Mouse (Mus musculus) liver, embryonic 14.5 days (tissue): ENCODE measurements around the gene Mrap.

Experiments
- CTCF ChIP-seq: IDR thresholded peaks from 2 replicates; pipeline ENCODE4 v1.5.1; 2016; ENCODE audit warnings: antibody characterized with exemption, low read depth, control low read depth
- EP300 ChIP-seq: IDR thresholded peaks from 2 replicates; pipeline ENCODE4 v1.6.1; 2016; ENCODE audit warnings: antibody characterized with exemption, low read depth

DNA sequence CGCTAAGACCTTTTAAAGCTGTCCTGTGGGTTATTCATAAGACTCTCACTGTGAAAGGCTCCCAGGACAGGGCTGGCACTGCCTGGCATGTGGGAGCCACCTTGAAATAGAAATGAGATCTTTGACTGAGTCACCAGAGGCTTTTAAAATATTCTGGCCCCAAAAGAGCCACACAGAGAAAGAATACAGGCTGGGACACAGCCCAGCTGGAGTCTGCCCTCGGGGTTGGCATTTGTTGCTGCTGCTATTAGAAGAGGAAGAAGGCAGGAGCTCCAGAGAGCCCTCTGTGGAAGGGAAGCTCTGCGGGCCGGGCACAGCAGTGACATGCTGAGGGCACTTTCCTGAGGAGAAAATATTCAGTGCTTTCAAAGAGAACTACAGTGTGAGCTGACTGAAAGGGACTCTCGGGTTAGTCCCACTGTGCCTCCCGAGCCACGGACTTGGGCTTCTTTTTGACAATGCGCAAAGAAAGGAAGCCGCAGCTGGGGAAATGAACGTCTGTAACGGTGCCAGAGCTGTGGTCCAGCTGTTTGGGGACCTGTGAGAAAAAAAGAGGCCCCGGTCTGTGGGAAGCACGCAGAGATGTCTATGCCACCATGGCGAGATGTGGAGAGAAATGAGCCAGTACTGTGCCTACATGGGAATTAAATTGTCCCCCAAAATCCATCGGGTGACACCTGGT lies 45.2 kb upstream of the Mrap start:
- TF ChIP-seq CTCF (no peak), EP300 (no peak)
